Mouse (Mus musculus): Measurements from ENCODE around the gene Il1f8. TPM values are rescaled to one million over a fixed set of nuclear protein-coding genes. Genes with fewer than 3 reads are reported as not detected.
A peak's percentile ranks its signal among the peaks of the same experiment; 100 is the strongest.
"Not testable (repeated sequence)": the region's sequence is repeated elsewhere in the genome, so short reads cannot be mapped to it uniquely, and the experiment has no call there.

Gene Il1f8
- polyA plus RNA-seq (2016; fragmentation: Nextera tagmentation; extraction: Ambion mirVana), result not detected in 2 replicates

- H3K9ac ChIP-seq, result no peak within 1 kb of the TSS
- no peak within 1 kb of the TSS for H3K4me2 ChIP-seq (replicated peaks)
- no peak within 1 kb of the TSS for H3K4me3 ChIP-seq
- H3K27ac ChIP-seq, result no peak within 1 kb of the TSS
- WGBS, result 90% methylated on average over 2 of the region's 2 CpGs
- no peaks in the 10 kb centered on the region for H3K27me3 ChIP-seq
- H3K4me1 ChIP-seq, result no peaks in the 10 kb centered on the region
- ATAC-seq (ENCODE audit: insufficient number of reproducible peaks, insufficient read depth, low FRiP score, low TSS enrichment), result no peak
- no peaks in the 10 kb centered on the region for H3K9me3 ChIP-seq
- H3K36me3 ChIP-seq, result no peaks in the 10 kb centered on the region
These were observed at the start of gene Il1f8 for GRCm38 (mm10) chr2:24152861-24153260. Il1f8 (plus strand) TSS chr2:24153161.

DNA sequence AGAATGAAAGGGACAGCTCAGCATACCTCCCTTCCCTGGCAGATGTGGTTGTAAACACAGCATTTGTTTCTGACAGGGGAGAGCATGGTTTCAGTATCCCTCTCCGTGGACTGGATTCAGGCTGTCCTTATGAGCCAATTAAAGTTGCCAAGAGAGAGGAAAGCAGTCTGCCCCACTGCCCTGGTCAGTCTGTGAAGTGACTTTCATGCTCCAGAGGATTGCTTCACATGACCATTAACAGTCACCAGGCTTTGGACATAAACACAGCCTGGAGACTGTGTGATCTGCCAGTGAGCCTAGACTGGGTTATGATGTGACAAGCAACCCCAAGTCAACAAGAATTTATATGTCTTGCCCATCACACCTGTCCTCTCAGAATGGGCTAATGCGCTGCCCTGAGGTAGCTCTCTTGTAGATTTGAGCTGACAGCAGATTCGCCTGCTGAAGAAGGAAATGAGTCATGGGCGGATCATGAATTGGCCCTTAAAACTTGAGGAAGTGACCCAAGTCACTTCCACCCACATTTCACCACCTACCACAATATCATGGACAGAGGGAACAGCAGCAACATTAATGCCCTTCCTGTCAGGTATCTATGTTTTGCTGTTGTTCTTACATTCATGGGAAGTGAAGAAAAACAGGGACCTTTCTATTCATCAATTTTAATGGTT lies 49.2 kb upstream of the Il1f8 start:
- Histone ChIP-seq H3K4me2 (replicated peaks) (no peak overlapping the region), H3K9me3 (no peaks in the 10 kb centered on the region), H3K9ac (no peak overlapping the region), H3K4me3 (no peak overlapping the region), H3K36me3 (no peaks in the 10 kb centered on the region), H3K4me1 (0 out of 2 replicates have a peak, but pooled peaks cover 6% of the 10 kb centered on the region), H3K27me3 (no peaks in the 10 kb centered on the region), H3K27ac (no peak overlapping the region)
- ATAC-seq (ENCODE audit: insufficient number of reproducible peaks, insufficient read depth, low FRiP score, low TSS enrichment), result no peak
- 83% methylated on average over 4 of the region's 4 CpGs for WGBS

GRCm38 (mm10) chr2:24109085-24109484 lies 43.9 kb upstream of the Il1f8 start:
- no peaks in the 10 kb centered on the region for H3K4me1 ChIP-seq
- H3K36me3 ChIP-seq, result no peaks in the 10 kb centered on the region
- no peaks in the 10 kb centered on the region for H3K27me3 ChIP-seq
- H3K9me3 ChIP-seq, result no peaks in the 10 kb centered on the region
- no peak overlapping the region for H3K4me3 ChIP-seq
- no peak overlapping the region for H3K9ac ChIP-seq
- H3K27ac ChIP-seq, result no peak overlapping the region
- H3K4me2 ChIP-seq (replicated peaks), result no peak overlapping the region
- no peak for ATAC-seq (ENCODE audit: insufficient number of reproducible peaks, insufficient read depth, low FRiP score, low TSS enrichment)

GRCm38 (mm10) chr2:24134373-24134772 lies 18.6 kb upstream of the Il1f8 start:
- Histone ChIP-seq H3K9me3 (no peaks in the 10 kb centered on the region), H3K4me2 (replicated peaks) (no peak overlapping the region), H3K27me3 (no peaks in the 10 kb centered on the region), H3K4me3 (no peak overlapping the region), H3K9ac (no peak overlapping the region), H3K36me3 (no peaks in the 10 kb centered on the region), H3K4me1 (no peaks in the 10 kb centered on the region), H3K27ac (no peak overlapping the region)
- no peak for ATAC-seq (ENCODE audit: insufficient number of reproducible peaks, insufficient read depth, low FRiP score, low TSS enrichment)
- WGBS, result 90% methylated on average over 1 of the region's 1 CpGs

DNA sequence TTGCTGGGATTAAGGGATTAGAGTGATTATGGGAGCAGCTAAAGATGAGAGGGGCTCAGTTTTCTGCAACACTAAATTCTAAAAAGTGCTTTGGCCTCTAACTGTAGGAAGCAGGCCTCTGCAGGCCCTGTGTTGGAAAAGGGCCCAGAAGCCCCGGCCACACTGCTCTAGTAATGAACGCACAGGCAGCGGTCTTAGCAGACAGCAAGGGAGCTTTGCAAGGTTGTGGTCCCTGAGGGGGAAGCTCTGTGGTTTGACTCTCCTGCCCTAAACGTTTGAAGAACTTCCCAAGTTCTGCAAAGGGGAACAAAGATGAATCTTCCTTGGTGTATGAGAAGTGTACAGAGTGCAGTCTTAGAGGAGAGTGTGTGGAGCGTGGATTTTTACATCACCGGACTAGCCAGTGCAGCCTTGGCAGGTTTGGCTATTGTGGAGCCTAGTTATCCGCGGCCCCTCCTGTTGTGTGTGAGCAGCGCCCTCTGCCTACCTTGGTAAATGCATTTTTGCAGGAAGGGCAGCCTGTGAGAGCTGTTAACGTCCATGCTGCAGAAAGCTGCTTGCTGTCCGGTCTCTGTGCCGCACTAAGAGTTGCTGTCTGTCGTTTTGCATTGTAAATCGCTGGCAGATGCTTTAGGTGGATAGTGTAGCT lies 28.8 kb downstream of the Il1f8 start:
- not testable (repeated sequence) for H3K4me1 ChIP-seq, H3K27me3 ChIP-seq, H3K27ac ChIP-seq, H3K36me3 ChIP-seq, H3K9ac ChIP-seq, H3K4me3 ChIP-seq, H3K9me3 ChIP-seq
- peak; percentile 47; the same call in 1 of the 2 replicates for ATAC-seq (ENCODE audit: insufficient number of reproducible peaks, insufficient read depth, low FRiP score, low TSS enrichment)
- 15% methylated on average over 14 of the region's 14 CpGs for WGBS
- H3K4me2 ChIP-seq (replicated peaks), result peak overlapping the region; percentile 39

DNA sequence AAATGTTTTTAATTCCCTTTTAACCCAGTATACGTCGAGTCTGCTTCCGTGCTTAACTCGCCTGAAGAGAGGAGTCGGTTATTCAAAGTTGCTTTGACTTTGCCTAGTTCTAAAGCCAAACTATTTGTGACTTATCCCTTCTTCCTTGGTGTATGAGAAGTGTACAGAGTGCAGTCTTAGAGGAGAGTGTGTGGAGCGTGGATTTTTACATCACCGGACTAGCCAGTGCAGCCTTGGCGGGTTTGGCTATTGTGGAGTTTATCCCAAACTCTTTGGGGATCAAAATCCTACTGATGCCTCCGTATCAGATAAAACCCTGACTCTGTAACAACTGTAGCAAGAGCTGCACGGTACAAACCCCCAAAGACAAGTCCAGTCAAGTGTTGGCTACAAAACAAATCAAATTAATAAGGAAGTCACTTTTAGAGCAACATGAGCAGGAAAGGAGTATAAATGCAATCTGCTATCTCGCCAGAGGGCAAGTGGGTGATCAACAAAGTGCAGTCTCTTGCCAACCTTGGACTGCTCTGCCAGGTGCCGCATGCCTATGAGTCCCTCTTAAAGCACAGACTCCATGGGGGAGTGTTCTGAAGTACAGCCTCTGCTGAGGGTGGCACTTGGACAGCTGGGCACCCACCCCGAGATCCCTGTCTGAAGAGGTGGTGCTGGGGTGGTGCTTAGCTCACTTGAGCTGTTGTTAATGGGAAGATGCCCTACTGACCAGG lies 29.6 kb downstream of the Il1f8 start:
- peak overlapping the region; percentile 39 for H3K4me2 ChIP-seq (replicated peaks)
- not testable (repeated sequence) for H3K4me3 ChIP-seq; ATAC-seq (ENCODE audit: insufficient number of reproducible peaks, insufficient read depth, low FRiP score, low TSS enrichment); H3K36me3 ChIP-seq; H3K27me3 ChIP-seq; H3K27ac ChIP-seq; H3K9me3 ChIP-seq; H3K4me1 ChIP-seq; H3K9ac ChIP-seq
- WGBS, result 60% methylated on average over 13 of the region's 13 CpGs

- not testable (repeated sequence) for H3K4me1 ChIP-seq; H3K4me2 ChIP-seq (replicated peaks); H3K27me3 ChIP-seq; H3K27ac ChIP-seq; H3K36me3 ChIP-seq; H3K9me3 ChIP-seq; H3K9ac ChIP-seq; ATAC-seq (ENCODE audit: insufficient number of reproducible peaks, insufficient read depth, low FRiP score, low TSS enrichment); H3K4me3 ChIP-seq
These were observed 31.1 kb downstream of the Il1f8 start for GRCm38 (mm10) chr2:24184092-24184491.

GRCm38 (mm10) chr2:24186176-24186575 lies 33.2 kb downstream of the Il1f8 start, which contains the start of gene Il1f9:
Il1f9 (plus strand) TSS chr2:24186476.
- H3K9ac ChIP-seq, result no peak within 1 kb of the TSS
- H3K4me3 ChIP-seq, result no peak within 1 kb of the TSS
- H3K27ac ChIP-seq, result no peak within 1 kb of the TSS
- WGBS, result 90% methylated on average over 1 of the region's 1 CpGs
- H3K9me3 ChIP-seq, result no peaks in the 10 kb centered on the region
- no peaks in the 10 kb centered on the region for H3K4me1 ChIP-seq
- no peaks in the 10 kb centered on the region for H3K27me3 ChIP-seq
- ATAC-seq (ENCODE audit: insufficient number of reproducible peaks, insufficient read depth, low FRiP score, low TSS enrichment), result no peak
- H3K4me2 ChIP-seq (replicated peaks), result no peak within 1 kb of the TSS
- no peaks in the 10 kb centered on the region for H3K36me3 ChIP-seq

- no peaks in the 10 kb centered on the region for H3K4me1 ChIP-seq
- no peak overlapping the region for H3K27ac ChIP-seq
- 74% methylated on average over 6 of the region's 6 CpGs for WGBS
- H3K36me3 ChIP-seq, result no peaks in the 10 kb centered on the region
- no peak overlapping the region for H3K4me3 ChIP-seq
- no peaks in the 10 kb centered on the region for H3K27me3 ChIP-seq
- no peak overlapping the region for H3K4me2 ChIP-seq (replicated peaks)
- no peak overlapping the region for H3K9ac ChIP-seq
- no peaks in the 10 kb centered on the region for H3K9me3 ChIP-seq
- no peak for ATAC-seq (ENCODE audit: insufficient number of reproducible peaks, insufficient read depth, low FRiP score, low TSS enrichment)
These were observed 34.6 kb downstream of the Il1f8 start for GRCm38 (mm10) chr2:24187585-24187984.

DNA sequence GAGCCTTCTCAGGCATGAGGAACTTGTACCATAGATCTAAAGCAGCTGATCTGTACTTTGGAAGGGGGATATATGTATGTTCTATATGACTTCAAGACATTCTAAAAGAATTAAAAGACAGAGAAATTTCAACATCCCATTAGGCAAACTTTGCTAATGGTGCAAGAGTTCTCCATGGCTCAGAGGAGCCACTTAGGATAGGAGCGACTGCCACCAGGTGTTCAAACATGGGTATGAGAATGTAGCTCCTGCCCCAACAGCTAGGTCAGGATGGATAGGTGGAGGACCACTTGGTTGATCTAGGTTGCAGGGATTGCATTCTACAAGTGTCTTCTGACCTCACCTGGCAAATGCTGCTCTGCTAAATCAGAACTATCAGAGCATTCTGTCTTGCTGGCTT lies 35.2 kb downstream of the Il1f8 start:
- no peak overlapping the region for H3K4me3 ChIP-seq
- H3K4me1 ChIP-seq, result no peaks in the 10 kb centered on the region
- no peak overlapping the region for H3K9ac ChIP-seq
- no peak overlapping the region for H3K4me2 ChIP-seq (replicated peaks)
- H3K9me3 ChIP-seq, result no peaks in the 10 kb centered on the region
- H3K27me3 ChIP-seq, result no peaks in the 10 kb centered on the region
- H3K36me3 ChIP-seq, result no peaks in the 10 kb centered on the region
- H3K27ac ChIP-seq, result no peak overlapping the region
- ATAC-seq (ENCODE audit: insufficient number of reproducible peaks, insufficient read depth, low FRiP score, low TSS enrichment), result no peak
- WGBS, result 59% methylated on average over 1 of the region's 1 CpGs
